Mouse (Mus musculus): Measurements from ENCODE around the gene Gm10668. TPM values are rescaled to one million over a fixed set of nuclear protein-coding genes. Genes with fewer than 3 reads are reported as not detected.
"Not testable (repeated sequence)": the region's sequence is repeated elsewhere in the genome, so short reads cannot be mapped to it uniquely, and the experiment has no call there.

Gm10668 gene
- not detected in 2 replicates for polyA plus RNA-seq (2015; fragmentation: Nextera tagmentation; extraction: Ambion mirVana)

GRCm38 (mm10) chr7:20730524-20730923, at the start of gene Gm10668:
TSS of gene Gm10668 (minus strand) at chr7:20730624.
- DNase-seq (ENCODE audit: low spot score) = not testable (repeated sequence)

- not testable (repeated sequence) for DNase-seq (ENCODE audit: low spot score)
Measured at GRCm38 (mm10) chr7:20770885-20771284, 40.5 kb upstream of the Gm10668 start, which contains the start of gene Vmn1r112. TSS of gene Vmn1r112 (plus strand) at chr7:20771185.

GRCm38 (mm10) chr7:20703116-20703515, 27.3 kb downstream of the Gm10668 start, which contains the start of gene Vmn1r111:
TSS of gene Vmn1r111 (minus strand) at chr7:20703216.
- DNase-seq (ENCODE audit: low spot score) = not testable (repeated sequence)

Other genes with a start within 250 kb of the Gm10668 start
- gene Vmn1r103, start 220.1 kb downstream of the Gm10668 start, polyA plus RNA-seq (2015; fragmentation: Nextera tagmentation; extraction: Ambion mirVana) = not detected in 2 replicates
- gene Vmn1r104, start 196.8 kb downstream of the Gm10668 start, polyA plus RNA-seq (2015; fragmentation: Nextera tagmentation; extraction: Ambion mirVana) = not detected in 2 replicates
- gene Gm5726, start 184.9 kb downstream of the Gm10668 start, polyA plus RNA-seq (2015; fragmentation: Nextera tagmentation; extraction: Ambion mirVana) = not detected in 2 replicates
- not detected in 2 replicates for gene Gm4141, start 154.4 kb downstream of the Gm10668 start, polyA plus RNA-seq (2015; fragmentation: Nextera tagmentation; extraction: Ambion mirVana)
- not detected in 2 replicates for gene Gm4513, start 131.6 kb downstream of the Gm10668 start, polyA plus RNA-seq (2015; fragmentation: Nextera tagmentation; extraction: Ambion mirVana)
- not detected in 2 replicates for gene Vmn1r107, start 61.7 kb downstream of the Gm10668 start, polyA plus RNA-seq (2015; fragmentation: Nextera tagmentation; extraction: Ambion mirVana)
- not detected in 2 replicates for gene Vmn1r111, start 27.4 kb downstream of the Gm10668 start, polyA plus RNA-seq (2015; fragmentation: Nextera tagmentation; extraction: Ambion mirVana)
- not detected in 2 replicates for gene Vmn1r112, start 40.6 kb upstream of the Gm10668 start, polyA plus RNA-seq (2015; fragmentation: Nextera tagmentation; extraction: Ambion mirVana)
- gene Vmn1r113, start 56.7 kb upstream of the Gm10668 start, polyA plus RNA-seq (2015; fragmentation: Nextera tagmentation; extraction: Ambion mirVana) = not detected in 2 replicates
- gene Vmn1r114, start 81.6 kb upstream of the Gm10668 start, polyA plus RNA-seq (2015; fragmentation: Nextera tagmentation; extraction: Ambion mirVana) = not detected in 2 replicates
- not detected in 2 replicates for gene Vmn1r115, start 114.4 kb upstream of the Gm10668 start, polyA plus RNA-seq (2015; fragmentation: Nextera tagmentation; extraction: Ambion mirVana)
- not detected in 2 replicates for gene Vmn1r116, start 141.6 kb upstream of the Gm10668 start, polyA plus RNA-seq (2015; fragmentation: Nextera tagmentation; extraction: Ambion mirVana)
- not detected in 2 replicates for gene Vmn1r117, start 153.5 kb upstream of the Gm10668 start, polyA plus RNA-seq (2015; fragmentation: Nextera tagmentation; extraction: Ambion mirVana)
- not detected in 2 replicates for gene Vmn1r118, start 181.7 kb upstream of the Gm10668 start, polyA plus RNA-seq (2015; fragmentation: Nextera tagmentation; extraction: Ambion mirVana)